Mouse (Mus musculus) liver, embryonic 18 days (tissue): Measurements from ENCODE around the gene Olfr164. TPM values are rescaled to one million over a fixed set of nuclear protein-coding genes. Genes with fewer than 3 reads are reported as not detected.

Experiments used
- polyA plus RNA-seq: library from polyadenylated mRNA; depleted of rRNA; stranded (reverse); fragments of >200 nt; gene quantifications from 2 replicates; pipeline ENCODE4 v1.2.3, GENCODE M21; 2012; rRNA removed

Olfr164 gene
- not detected in 2 replicates for polyA plus RNA-seq

DNA sequence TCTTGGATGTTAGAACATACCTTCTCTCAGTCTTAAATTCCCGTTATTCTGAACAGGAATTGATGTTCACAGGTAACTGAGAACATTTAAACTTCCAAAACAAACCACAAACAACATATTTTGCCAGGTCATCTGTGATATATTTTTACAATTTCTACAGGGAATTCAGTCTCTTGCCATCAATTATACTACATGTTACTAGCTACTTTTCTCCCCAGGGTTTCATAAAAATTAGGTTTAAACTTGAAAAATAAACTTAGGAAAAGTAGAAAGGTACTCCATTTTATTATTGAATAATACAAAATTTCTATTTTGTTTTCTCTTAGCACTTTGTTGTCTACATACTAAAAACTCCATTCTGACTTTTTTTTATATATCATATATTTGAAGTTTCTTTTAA lies at the start of gene Olfr164:
TSS of gene Olfr164 (minus strand) at position 101 of the 400 bp plus-strand sequence.

Other genes starting within 250 kb of the Olfr164 start
- gene Olfr165, start 109.1 kb upstream of the Olfr164 start, polyA plus RNA-seq = not detected in 2 replicates
- gene Olfr166, start 169.6 kb upstream of the Olfr164 start, polyA plus RNA-seq = not detected in 2 replicates
- gene Olfr167, start 208.2 kb upstream of the Olfr164 start, polyA plus RNA-seq = not detected in 2 replicates
- gene Olfr168, start 221.5 kb upstream of the Olfr164 start, polyA plus RNA-seq = not detected in 2 replicates